Mouse (Mus musculus) naive thymus-derived CD4-positive, alpha-beta T cell, adult 2 months (primary cell): ENCODE results near the gene Ick.
A peak's percentile ranks its signal among the peaks of the same experiment; 100 is the strongest.
"Not testable (repeated sequence)": the region's sequence is repeated elsewhere in the genome, so short reads cannot be mapped to it uniquely, and the experiment has no call there.

ENCODE experiments used
- DNase-seq: peaks from one replicate; pipeline ENCODE4 v3.0.0-alpha.2; 2011; ENCODE audit warnings: low read depth

Ick gene

DNA sequence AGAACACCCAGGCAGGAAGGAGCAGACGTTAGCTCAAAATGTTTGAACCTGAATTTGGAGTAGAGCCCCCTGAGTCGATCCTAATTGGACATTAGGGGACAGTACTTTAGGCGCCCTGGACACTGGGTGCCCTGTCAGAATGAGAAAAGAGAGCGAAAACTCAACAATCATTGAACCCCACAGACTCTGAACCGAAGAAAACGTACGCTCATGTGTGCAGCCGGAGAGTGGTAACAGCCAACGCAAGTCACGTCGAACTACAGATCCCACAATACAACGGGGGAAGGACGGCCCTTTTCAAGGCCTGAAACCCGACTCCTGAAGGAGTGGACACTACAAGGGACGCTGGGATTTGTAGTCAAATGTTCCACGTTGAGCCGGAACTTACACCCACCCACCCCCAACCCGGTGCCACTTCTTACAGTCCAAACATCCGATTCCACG, at the start of gene Ick, which contains the start of gene Fbxo9:
Ick (plus strand) TSS at position 397 of the 444 bp plus-strand sequence.
Fbxo9 (minus strand) TSS at position 270 of the 444 bp plus-strand sequence.
- peak; percentile 96 for DNase-seq

GRCm38 (mm10) chr9:78059525-78060120, 49.4 kb upstream of the Ick start:
- no peak for DNase-seq

- DNase-seq: no peak
Observed at GRCm38 (mm10) chr9:78062392-78062791, 46.6 kb upstream of the Ick start.

GRCm38 (mm10) chr9:78064121-78064520, 44.9 kb upstream of the Ick start:
- DNase-seq: no peak

DNA sequence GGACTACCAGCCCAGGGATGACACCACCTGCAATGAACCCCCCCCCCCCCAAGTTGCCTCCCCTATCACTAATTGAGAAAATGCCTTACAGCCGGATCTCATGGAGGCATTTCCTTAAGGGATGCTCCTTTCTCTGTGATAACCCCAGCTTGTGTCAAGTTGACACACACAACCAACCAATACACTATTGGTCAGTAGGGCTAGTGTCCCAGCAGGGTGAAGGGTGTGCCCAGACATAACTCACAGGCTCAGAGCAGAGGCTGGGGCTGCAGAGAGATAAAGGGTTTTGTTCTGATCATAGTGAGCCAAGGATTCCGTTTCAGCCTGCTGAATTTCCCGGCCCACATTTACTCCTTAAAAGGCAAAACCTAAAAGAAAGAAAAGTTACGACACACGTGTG, 38.5 kb upstream of the Ick start:
- DNase-seq: no peak

GRCm38 (mm10) chr9:78071626-78072025, 37.4 kb upstream of the Ick start:
- DNase-seq: no peak

GRCm38 (mm10) chr9:78073291-78073690, 35.7 kb upstream of the Ick start:
- not testable (repeated sequence) for DNase-seq

- DNase-seq: peak; percentile 45
Observed at GRCm38 (mm10) chr9:78073713-78074340, 35.2 kb upstream of the Ick start.

DNA sequence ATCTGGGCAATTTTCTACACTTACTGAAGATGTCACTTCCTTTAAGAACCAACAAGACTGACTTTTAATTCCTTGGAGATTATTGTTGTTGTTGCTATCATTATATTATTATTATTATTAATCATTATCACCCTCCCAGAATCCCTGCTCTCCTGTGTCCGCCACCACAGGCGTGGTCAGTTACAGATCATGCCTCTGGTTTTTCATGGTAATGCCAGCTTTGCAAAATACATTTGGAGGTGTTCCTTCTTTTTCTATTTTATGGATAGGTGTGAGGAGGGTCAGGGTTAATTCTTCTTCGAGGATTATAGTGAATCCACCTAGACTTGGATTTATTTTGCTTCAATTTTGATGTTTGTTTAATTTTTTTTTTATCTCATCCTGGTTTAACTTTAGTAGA, 33.7 kb upstream of the Ick start:
- no peak for DNase-seq

DNA sequence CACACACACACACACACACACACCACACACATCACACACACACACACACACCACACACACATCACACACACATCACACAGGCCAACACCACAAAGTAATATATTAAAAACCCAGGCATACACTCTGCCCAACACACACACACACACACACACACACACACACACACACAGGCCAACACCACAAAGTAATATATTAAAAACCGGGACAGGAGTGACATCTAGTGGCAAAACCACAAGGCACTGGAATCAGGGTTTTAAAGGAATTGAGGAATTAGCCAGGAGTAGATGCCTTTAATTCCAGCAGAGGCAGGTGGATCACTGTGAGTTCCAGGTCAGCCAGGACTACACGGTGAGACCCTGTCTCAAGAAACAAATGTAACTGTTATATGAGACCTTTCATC, 30.8 kb upstream of the Ick start:
- no peak for DNase-seq

DNA sequence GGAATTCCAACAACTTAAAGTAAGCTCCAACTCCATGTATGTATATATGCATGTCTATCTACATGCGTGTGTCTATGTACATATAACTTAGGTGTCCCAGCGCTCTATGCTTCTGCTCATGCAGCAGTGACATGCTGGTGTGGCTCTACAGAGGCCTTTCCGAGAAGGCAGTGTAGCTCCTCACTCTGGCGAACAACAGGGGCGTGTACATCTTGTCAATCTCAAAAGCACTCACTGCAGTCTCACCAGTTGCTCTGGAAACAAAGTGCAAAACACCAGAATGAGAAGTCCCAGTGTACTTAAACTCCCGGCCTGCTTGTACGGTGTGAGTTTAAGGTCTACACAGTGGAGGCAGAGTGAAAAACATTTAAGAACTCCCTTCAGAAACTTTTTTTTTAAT, 27.2 kb upstream of the Ick start:
- DNase-seq: no peak

GRCm38 (mm10) chr9:78084341-78084740, 24.7 kb upstream of the Ick start:
- DNase-seq: no peak

- DNase-seq: no peak
Observed at GRCm38 (mm10) chr9:78085722-78086287, 23.2 kb upstream of the Ick start.

GRCm38 (mm10) chr9:78087751-78088150, 21.2 kb upstream of the Ick start:
- no peak for DNase-seq

DNA sequence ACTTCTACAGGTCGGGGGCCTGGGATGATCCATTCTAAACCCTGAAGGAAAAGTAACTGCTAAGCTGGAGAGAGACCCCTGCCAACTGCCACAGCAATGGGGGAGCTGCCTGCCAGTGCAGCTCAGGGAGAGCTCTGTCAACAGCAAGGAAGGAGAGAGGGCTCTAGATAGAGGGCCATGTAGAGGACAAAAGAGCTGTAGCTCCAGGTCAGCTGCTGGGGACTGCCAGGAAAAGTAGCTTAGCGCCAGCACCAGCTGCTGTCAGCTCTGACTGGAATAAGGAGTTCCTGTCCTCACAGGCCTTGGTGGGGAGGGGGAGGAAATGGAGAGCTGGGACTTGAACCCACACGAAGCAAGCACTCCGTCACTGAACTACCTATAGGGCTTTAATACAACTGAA, 20.5 kb upstream of the Ick start:
- no peak for DNase-seq

- no peak for DNase-seq
Observed at GRCm38 (mm10) chr9:78088971-78089370, 20.0 kb upstream of the Ick start.

GRCm38 (mm10) chr9:78089906-78090305, 19.1 kb upstream of the Ick start:
- no peak for DNase-seq

DNA sequence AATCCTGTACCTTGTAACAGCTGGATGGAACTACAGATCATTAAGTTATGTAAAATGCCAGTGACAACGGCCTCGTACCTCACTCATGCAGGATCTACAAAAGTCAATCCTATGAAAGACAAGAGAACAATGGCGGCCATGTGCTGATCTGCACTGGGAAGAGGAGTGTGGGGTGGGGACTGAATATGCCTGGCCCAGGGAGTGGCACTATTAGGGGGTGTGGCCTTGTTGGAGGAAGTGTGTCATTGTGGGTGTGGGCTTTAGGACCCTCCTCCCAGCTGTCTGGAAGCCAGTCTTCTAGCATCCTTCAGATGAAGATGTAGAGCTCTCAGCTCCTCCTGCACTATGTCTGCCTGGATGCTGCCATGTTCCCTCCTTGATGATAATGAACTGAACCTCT, 18.4 kb upstream of the Ick start:
- no peak for DNase-seq

DNA sequence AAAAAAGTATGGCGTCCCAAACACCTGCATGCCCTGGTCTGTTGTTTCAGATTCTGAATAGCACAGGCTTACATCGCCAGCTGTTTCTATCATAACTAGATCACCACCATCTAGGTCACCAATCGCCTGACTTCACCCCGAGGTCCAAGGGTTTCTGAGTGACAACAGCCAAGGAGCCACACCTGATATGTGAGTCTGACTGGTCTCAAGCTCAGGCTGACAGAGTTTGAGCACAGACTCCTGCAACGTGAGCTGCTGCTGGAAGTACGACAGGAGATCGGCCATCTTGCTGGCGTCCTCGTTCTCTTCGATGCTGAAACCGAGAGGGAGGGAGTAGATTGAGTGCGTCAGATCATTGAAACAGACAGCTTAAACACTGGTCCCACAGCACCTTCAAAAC, 13.3 kb upstream of the Ick start:
- no peak for DNase-seq

- DNase-seq: peak; percentile 54
Observed at GRCm38 (mm10) chr9:78096376-78096775, 12.6 kb upstream of the Ick start.

GRCm38 (mm10) chr9:78100956-78101355, 8.0 kb upstream of the Ick start:
- peak; percentile 40 for DNase-seq

GRCm38 (mm10) chr9:78101431-78101830, 7.6 kb upstream of the Ick start:
- no peak for DNase-seq

DNA sequence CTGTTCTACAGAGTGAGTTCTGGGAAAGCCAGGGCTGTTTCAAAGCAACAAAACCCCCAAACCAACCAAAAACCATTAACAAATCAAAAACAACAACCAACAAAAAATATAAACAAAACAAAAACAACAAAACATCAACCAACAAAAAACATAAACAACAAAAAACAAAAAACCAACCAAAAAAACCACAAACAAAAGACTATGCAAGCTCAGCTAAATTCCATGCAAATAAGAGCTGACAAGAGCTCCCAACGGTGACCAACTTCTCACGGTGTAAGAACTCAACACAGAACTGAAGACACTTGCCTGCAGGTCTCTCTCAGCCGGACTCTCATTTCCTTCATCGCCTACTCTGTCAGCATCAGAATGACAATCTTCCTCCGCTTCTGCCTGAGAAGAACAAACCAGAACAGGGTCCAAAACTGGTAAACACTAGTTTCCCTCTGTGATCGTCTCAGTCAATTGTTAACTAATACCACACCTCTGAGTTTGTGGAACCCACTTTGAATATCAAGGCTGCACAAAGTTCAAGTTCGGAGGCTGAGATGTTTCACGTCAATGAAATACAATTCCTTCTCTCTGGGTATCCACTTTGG, 4.9 kb upstream of the Ick start:
- DNase-seq: no peak
